Mouse (Mus musculus) C2C12 (cell line): Measurements from ENCODE around the gene Tgm1. TPM values are rescaled to one million over a fixed set of nuclear protein-coding genes. Genes with fewer than 3 reads are reported as not detected.
A peak's percentile ranks its signal among the peaks of the same experiment; 100 is the strongest.

ENCODE experiments used
- H3K27me3 ChIP-seq: one replicate; pipeline ENCODE4 v1.6.1; 2011; ENCODE audit not compliant: control insufficient read depth, insufficient read depth, insufficient read length
- H3K36me3 ChIP-seq: one replicate; pipeline ENCODE4 v1.6.1; 2011; ENCODE audit not compliant: control insufficient read depth, insufficient read depth
- H3K4me3 ChIP-seq: one replicate; pipeline ENCODE4 v1.5.1; 2011; ENCODE audit warnings: mild to moderate bottlenecking, control low read depth; ENCODE audit not compliant: poor library complexity, insufficient read depth, severe bottlenecking
- H3K79me2 ChIP-seq: one replicate; pipeline ENCODE4 v1.6.1; 2011; ENCODE audit not compliant: control insufficient read depth, insufficient read depth
- H3K79me3 ChIP-seq: one replicate; pipeline ENCODE4 v1.6.1; 2011; ENCODE audit warnings: low read depth, control low read depth
- H3ac ChIP-seq: one replicate; pipeline ENCODE3; 2011; ENCODE audit warnings: low read depth; ENCODE audit not compliant: control insufficient read depth, insufficient read length
- CEBPB ChIP-seq: IDR thresholded peaks from one replicate; pipeline ENCODE4 v1.6.1; 2011; ENCODE audit warnings: low read depth, mild to moderate bottlenecking, control low read depth, moderate library complexity
- CTCF ChIP-seq: IDR thresholded peaks from one replicate; pipeline ENCODE4 v1.5.1; 2011; ENCODE audit not compliant: control insufficient read depth, insufficient read depth, insufficient read length
- FOSL1 ChIP-seq: IDR thresholded peaks from one replicate; pipeline ENCODE4 v1.8.0; 2011; ENCODE audit warnings: mild to moderate bottlenecking, low read length; ENCODE audit not compliant: poor library complexity, insufficient read depth, severe bottlenecking
- MAX ChIP-seq: IDR thresholded peaks from one replicate; pipeline ENCODE4 v1.6.1; 2011; ENCODE audit warnings: mild to moderate bottlenecking, control low read depth
- MYOD1 ChIP-seq: IDR thresholded peaks from one replicate; pipeline ENCODE4 v1.6.1; 2011; ENCODE audit warnings: low read depth; ENCODE audit not compliant: control insufficient read depth, insufficient read length
- MYOG ChIP-seq: IDR thresholded peaks from one replicate; pipeline ENCODE4 v1.6.1; 2011; ENCODE audit not compliant: control insufficient read depth, insufficient read length; ENCODE audit errors: extremely low read depth
- USF1 ChIP-seq: IDR thresholded peaks from one replicate; pipeline ENCODE4 v1.6.1; 2011; ENCODE audit warnings: low read depth, mild to moderate bottlenecking, control low read depth, moderate library complexity
- polyA plus RNA-seq: library from polyadenylated mRNA; unstranded; fragments of >200 nt; fragmentation: generic; extraction: Trizol; gene quantifications from one replicate; pipeline ENCODE4 v1.2.1, GENCODE M21; 2012; ENCODE audit warnings: missing spikeins

Tgm1 gene
- polyA plus RNA-seq, 1 experiment = 0.07 TPM

DNA sequence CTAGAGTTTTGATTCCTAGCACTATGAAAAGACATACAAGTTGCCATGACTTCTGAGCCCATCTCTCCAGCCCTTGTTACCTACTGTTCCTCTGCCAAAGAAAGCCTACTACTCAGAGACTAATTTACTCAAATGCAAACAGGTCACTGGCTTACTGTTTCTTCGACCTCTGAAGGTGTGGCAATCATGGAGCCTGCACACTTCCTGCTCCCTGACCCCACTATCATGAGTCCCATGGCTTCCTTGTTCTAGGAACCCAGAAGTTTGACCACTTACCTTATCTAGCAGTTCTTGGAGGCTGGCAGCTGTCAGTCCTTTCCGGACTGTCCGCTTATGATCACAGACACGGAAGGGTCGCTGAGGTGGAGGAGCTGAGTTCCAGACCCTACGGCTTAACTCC, 43.8 kb upstream of the Tgm1 start:
- H3K27me3 ChIP-seq = peaks cover 14% of the 10 kb centered on the region
- H3K79me3 ChIP-seq = no peaks in the 10 kb centered on the region
- H3K4me3 ChIP-seq = no peak overlapping the region
- no peaks in the 10 kb centered on the region for H3K79me2 ChIP-seq
- no peak overlapping the region for H3ac ChIP-seq
- peaks cover 36% of the 10 kb centered on the region for H3K36me3 ChIP-seq
- no peak for TF ChIP-seq CTCF
- no peak for TF ChIP-seq CEBPB
- no peak for TF ChIP-seq MAX
- no peak for TF ChIP-seq FOSL1
- no peak for TF ChIP-seq USF1
- TF ChIP-seq MYOD1 = no peak
- no peak for TF ChIP-seq MYOG

DNA sequence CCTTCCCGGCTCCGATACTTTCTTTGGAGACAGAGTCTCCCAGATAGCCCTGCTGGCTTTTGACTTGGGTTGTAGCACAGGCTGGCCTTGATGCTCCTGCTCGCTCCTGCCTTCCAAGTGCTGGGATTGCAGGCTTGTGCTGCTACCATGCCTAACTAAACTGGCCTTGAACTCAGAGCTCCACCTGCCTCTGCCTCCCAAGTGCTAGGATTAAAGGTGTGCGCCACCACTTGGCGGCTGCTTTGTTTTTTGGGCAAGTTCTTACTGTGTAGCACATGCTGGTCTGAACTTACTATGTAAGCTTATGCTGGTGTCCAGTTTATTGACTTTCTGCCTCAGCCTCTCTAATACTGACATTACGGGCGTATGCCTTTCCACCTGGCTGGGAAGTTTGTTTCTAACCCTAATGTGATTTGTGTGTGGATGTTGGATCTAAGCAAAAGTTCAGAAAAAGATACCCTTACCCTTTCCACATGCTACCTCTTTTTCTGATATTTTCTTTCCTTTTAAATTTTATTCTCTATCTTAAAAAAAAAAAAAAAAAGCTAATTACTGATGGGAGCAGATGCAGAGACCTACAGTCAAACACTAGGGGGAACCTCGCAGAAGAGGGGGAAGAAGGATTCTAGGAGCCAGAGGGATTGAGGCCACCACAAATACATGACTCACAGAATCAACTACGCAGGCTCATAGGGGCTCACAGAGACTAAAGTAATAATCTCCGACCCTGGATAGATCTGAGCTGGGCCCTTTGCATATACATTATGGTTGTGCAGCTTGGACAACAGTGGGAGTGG, 33.5 kb upstream of the Tgm1 start:
- no peak for TF ChIP-seq MYOD1
- no peak for TF ChIP-seq MYOG
- no peak for TF ChIP-seq FOSL1
- TF ChIP-seq MAX = no peak
- no peak for TF ChIP-seq CTCF
- no peak for TF ChIP-seq CEBPB
- no peak for TF ChIP-seq USF1
- Histone ChIP-seq H3K79me3 (peaks cover 19% of the 10 kb centered on the region), H3K36me3 (peaks cover 51% of the 10 kb centered on the region), H3K27me3 (no peaks in the 10 kb centered on the region), H3K79me2 (peaks cover 36% of the 10 kb centered on the region), H3ac (no peak overlapping the region), H3K4me3 (peak overlapping the region; percentile 79)

DNA sequence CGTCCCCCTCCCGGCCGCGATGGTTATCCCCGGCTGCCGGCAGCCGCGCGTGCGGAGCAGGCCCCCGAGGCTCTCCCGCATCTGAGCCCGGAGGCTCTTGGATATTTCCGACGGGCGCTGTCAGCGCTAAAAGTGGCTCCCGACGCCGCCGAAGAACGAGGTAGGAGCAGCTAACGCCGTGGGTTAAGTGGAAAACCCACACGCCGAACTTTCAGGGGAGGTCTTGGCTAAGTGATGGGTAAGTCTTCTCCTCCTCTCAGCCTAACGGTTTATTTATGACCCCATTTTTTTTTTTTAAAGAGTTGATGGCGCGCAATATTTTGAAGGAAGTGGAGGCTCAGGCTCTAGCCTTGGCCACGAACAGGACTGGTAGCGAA, 32.1 kb upstream of the Tgm1 start:
- H3K27me3 ChIP-seq = no peaks in the 10 kb centered on the region
- peaks cover 19% of the 10 kb centered on the region for H3K79me3 ChIP-seq
- TF ChIP-seq USF1 (no peak), MYOG (no peak), FOSL1 (no peak), MYOD1 (no peak), CEBPB (no peak), CTCF (no peak), MAX (no peak)
- peak overlapping the region; percentile 79 for H3K4me3 ChIP-seq
- peak overlapping the region; percentile 75 for H3ac ChIP-seq
- H3K79me2 ChIP-seq = peaks cover 36% of the 10 kb centered on the region
- H3K36me3 ChIP-seq = peaks cover 43% of the 10 kb centered on the region

DNA sequence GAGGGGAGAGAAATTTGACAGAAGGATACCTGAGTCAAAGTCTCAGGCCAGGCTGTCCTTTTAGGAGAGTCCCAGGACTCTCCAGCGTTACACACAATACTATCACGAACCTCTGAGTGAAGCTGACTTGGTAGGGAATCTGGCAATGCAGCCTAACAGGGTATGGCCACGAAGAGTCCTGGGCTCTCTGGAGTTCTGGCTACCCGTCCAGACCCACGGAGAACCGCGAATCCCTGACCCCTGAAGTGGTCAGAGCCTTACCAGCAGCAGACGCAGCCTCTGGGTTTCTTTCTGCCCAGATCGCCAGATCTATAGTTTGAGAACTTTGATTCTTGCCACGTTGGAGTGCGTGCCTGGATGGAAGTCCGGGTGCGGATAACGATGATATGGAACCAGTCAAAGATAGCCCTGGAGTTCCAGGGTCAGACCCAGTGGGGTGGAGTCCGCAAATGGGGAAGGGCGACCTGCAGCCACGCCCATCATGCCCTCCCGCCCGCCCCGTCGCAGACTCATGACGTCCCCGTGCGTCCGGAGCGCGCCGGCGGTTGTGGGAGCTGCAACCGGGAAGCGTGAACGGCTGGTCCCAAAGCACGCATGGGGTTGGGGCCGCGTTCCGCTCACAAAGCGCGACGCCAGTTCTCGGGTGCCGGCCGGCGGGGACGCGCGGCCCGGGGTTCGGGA, 31.6 kb upstream of the Tgm1 start, which contains the start of the genes Dhrs1 and Nop9:
Dhrs1 (minus strand) TSS at position 511 of the 681 bp plus-strand sequence.
Nop9 (plus strand) TSS at position 514 of the 681 bp plus-strand sequence.
- Histone ChIP-seq H3ac (peak within 1 kb of the TSS; percentile 75), H3K27me3 (no peaks in the 10 kb centered on the region), H3K36me3 (peaks cover 38% of the 10 kb centered on the region), H3K79me2 (peaks cover 36% of the 10 kb centered on the region), H3K4me3 (peak within 1 kb of the TSS; percentile 79), H3K79me3 (peaks cover 19% of the 10 kb centered on the region)
- TF ChIP-seq MYOG (no peak), MYOD1 (no peak), MAX (peak; percentile 68), USF1 (no peak), FOSL1 (no peak), CEBPB (no peak), CTCF (no peak)

GRCm38 (mm10) chr14:55743711-55744110, 30.0 kb upstream of the Tgm1 start:
- H3K79me3 ChIP-seq = peaks cover 19% of the 10 kb centered on the region
- TF ChIP-seq MYOG = no peak
- peak; percentile 71 for TF ChIP-seq CTCF
- no peak for TF ChIP-seq MYOD1
- H3K36me3 ChIP-seq = peaks cover 28% of the 10 kb centered on the region
- peaks cover 36% of the 10 kb centered on the region for H3K79me2 ChIP-seq
- no peak overlapping the region for H3K4me3 ChIP-seq
- H3ac ChIP-seq = no peak overlapping the region
- no peaks in the 10 kb centered on the region for H3K27me3 ChIP-seq
